Mouse (Mus musculus): Measurements from ENCODE around the gene Lrsam1.

The Lrsam1 gene

GRCm38 (mm10) chr2:32894097-32894496 lies 67.3 kb downstream of the Lrsam1 start:
- DNase-seq (ENCODE audit: low spot score): no peak

- no peak for DNase-seq (ENCODE audit: low spot score)
These were observed 68.9 kb downstream of the Lrsam1 start for GRCm38 (mm10) chr2:32892490-32892889.

GRCm38 (mm10) chr2:32891278-32891677 lies 70.1 kb downstream of the Lrsam1 start:
- no peak for DNase-seq (ENCODE audit: low spot score)

- no peak for DNase-seq (ENCODE audit: low spot score)
These were observed 71.1 kb downstream of the Lrsam1 start for GRCm38 (mm10) chr2:32890280-32890679.

GRCm38 (mm10) chr2:32888551-32888950 lies 72.9 kb downstream of the Lrsam1 start:
- no peak for DNase-seq (ENCODE audit: low spot score)

- DNase-seq (ENCODE audit: low spot score): no peak
These were observed 73.4 kb downstream of the Lrsam1 start for GRCm38 (mm10) chr2:32888029-32888428.

GRCm38 (mm10) chr2:32884745-32885144 lies 76.7 kb downstream of the Lrsam1 start:
- DNase-seq (ENCODE audit: low spot score): no peak

- DNase-seq (ENCODE audit: low spot score): no peak
These were observed 79.0 kb downstream of the Lrsam1 start for GRCm38 (mm10) chr2:32882283-32883043.

- DNase-seq (ENCODE audit: low spot score): peak; percentile 63
These were observed 79.7 kb downstream of the Lrsam1 start for GRCm38 (mm10) chr2:32881723-32882122.

- DNase-seq (ENCODE audit: low spot score): no peak
These were observed 80.4 kb downstream of the Lrsam1 start for GRCm38 (mm10) chr2:32881054-32881453.

- no peak for DNase-seq (ENCODE audit: low spot score)
These were observed 81.8 kb downstream of the Lrsam1 start for GRCm38 (mm10) chr2:32879593-32879992.

GRCm38 (mm10) chr2:32878396-32878795 lies 83.0 kb downstream of the Lrsam1 start:
- DNase-seq (ENCODE audit: low spot score): no peak

- no peak for DNase-seq (ENCODE audit: low spot score)
These were observed 83.5 kb downstream of the Lrsam1 start for GRCm38 (mm10) chr2:32877761-32878393.

- no peak for DNase-seq (ENCODE audit: low spot score)
These were observed 84.1 kb downstream of the Lrsam1 start for GRCm38 (mm10) chr2:32877303-32877702.

- DNase-seq (ENCODE audit: low spot score): no peak
These were observed 84.7 kb downstream of the Lrsam1 start for GRCm38 (mm10) chr2:32876490-32877302.

GRCm38 (mm10) chr2:32875675-32876489 lies 85.5 kb downstream of the Lrsam1 start, which contains the start of gene Fam129b:
Gene Fam129b (plus strand): TSS chr2:32876114.
- DNase-seq (ENCODE audit: low spot score): peak; percentile 88
